Mouse (Mus musculus) gastrocnemius, postnatal 4 days (tissue): ENCODE data around the gene Ccdc155. TPM values are rescaled to one million over a fixed set of nuclear protein-coding genes. Genes with fewer than 3 reads are reported as not detected.
A peak's percentile ranks its signal among the peaks of the same experiment; 100 is the strongest.
"Not testable (repeated sequence)": the region's sequence is repeated elsewhere in the genome, so short reads cannot be mapped to it uniquely, and the experiment has no call there.

Source experiments
- DNase-seq, 2 experiments: peaks; one replicate each; pipeline ENCODE4 v3.0.0; 2021 to 2022; ENCODE audit warnings: low spot score in 2 of 2, mixed read lengths in 2 of 2
- total RNA-seq, 2 experiments: library from RNA; stranded (reverse); gene quantifications; 2 replicates each; pipeline ENCODE4 v1.2.3; 2021

The Ccdc155 gene
- total RNA-seq, 2 experiments from 2014 or later = 3.2 to 4.9 TPM

GRCm38 (mm10) chr7:45191803-45192363 lies 12.8 kb downstream of the Ccdc155 start:
- peak in 1 of 2 experiments; percentile 71 for DNase-seq

- no peak for DNase-seq
Measured at GRCm38 (mm10) chr7:45191161-45191560, 13.5 kb downstream of the Ccdc155 start.

GRCm38 (mm10) chr7:45190186-45190585 lies 14.5 kb downstream of the Ccdc155 start:
- no peak for DNase-seq

GRCm38 (mm10) chr7:45189600-45189999 lies 15.1 kb downstream of the Ccdc155 start:
- DNase-seq = no peak

GRCm38 (mm10) chr7:45185921-45186320 lies 18.8 kb downstream of the Ccdc155 start:
- no peak for DNase-seq

- DNase-seq = no peak
Measured at GRCm38 (mm10) chr7:45183672-45184071, 21.0 kb downstream of the Ccdc155 start.

- DNase-seq = no peak
Measured at GRCm38 (mm10) chr7:45182606-45183005, 22.1 kb downstream of the Ccdc155 start.

GRCm38 (mm10) chr7:45182199-45182601 lies 22.5 kb downstream of the Ccdc155 start:
- peak; percentile 51 to 79 for DNase-seq

- no peak for DNase-seq
Measured at GRCm38 (mm10) chr7:45181540-45181939, 23.2 kb downstream of the Ccdc155 start.

GRCm38 (mm10) chr7:45180896-45181477 lies 23.7 kb downstream of the Ccdc155 start, which contains the start of gene Pth2:
TSS of gene Pth2 (plus strand) at chr7:45180995.
- DNase-seq = no peak

GRCm38 (mm10) chr7:45179469-45179868 lies 25.2 kb downstream of the Ccdc155 start, which contains the start of gene Gfy:
TSS of gene Gfy (minus strand) at chr7:45179569.
- no peak for DNase-seq

GRCm38 (mm10) chr7:45178550-45178949 lies 26.1 kb downstream of the Ccdc155 start:
- DNase-seq = no peak

GRCm38 (mm10) chr7:45176356-45176755 lies 28.3 kb downstream of the Ccdc155 start:
- DNase-seq = no peak

- DNase-seq = no peak
Measured at GRCm38 (mm10) chr7:45175929-45176328, 28.8 kb downstream of the Ccdc155 start.

GRCm38 (mm10) chr7:45175398-45175797 lies 29.3 kb downstream of the Ccdc155 start:
- DNase-seq = no peak

GRCm38 (mm10) chr7:45174567-45175280 lies 30.0 kb downstream of the Ccdc155 start:
- DNase-seq = no peak

GRCm38 (mm10) chr7:45173772-45174171 lies 30.9 kb downstream of the Ccdc155 start:
- not testable (repeated sequence) for DNase-seq

- no peak for DNase-seq
Measured at GRCm38 (mm10) chr7:45172974-45173373, 31.7 kb downstream of the Ccdc155 start.

- no peak for DNase-seq
Measured at GRCm38 (mm10) chr7:45169495-45169894, 35.2 kb downstream of the Ccdc155 start.

GRCm38 (mm10) chr7:45168656-45169055 lies 36.0 kb downstream of the Ccdc155 start:
- no peak for DNase-seq

GRCm38 (mm10) chr7:45167761-45168445 lies 36.8 kb downstream of the Ccdc155 start:
- DNase-seq = no peak

GRCm38 (mm10) chr7:45166950-45167401 lies 37.7 kb downstream of the Ccdc155 start:
- no peak for DNase-seq
